Mouse (Mus musculus) bone marrow, adult 2 months (tissue): ENCODE measurements around the gene Glis1.

Experiments
- CTCF ChIP-seq: fragments of 200-500 bp; IDR thresholded peaks from 2 replicates; pipeline ENCODE4 v1.5.1; 2011; ENCODE audit warnings: low read length, control low read depth; ENCODE audit not compliant: control insufficient read depth, insufficient read depth
- POLR2A ChIP-seq: fragments of 200-500 bp; IDR thresholded peaks from 2 replicates; pipeline ENCODE4 v1.6.1; 2011; ENCODE audit warnings: low read depth, mild to moderate bottlenecking, control low read depth, low read length, borderline replicate concordance; ENCODE audit not compliant: control insufficient read depth

DNA sequence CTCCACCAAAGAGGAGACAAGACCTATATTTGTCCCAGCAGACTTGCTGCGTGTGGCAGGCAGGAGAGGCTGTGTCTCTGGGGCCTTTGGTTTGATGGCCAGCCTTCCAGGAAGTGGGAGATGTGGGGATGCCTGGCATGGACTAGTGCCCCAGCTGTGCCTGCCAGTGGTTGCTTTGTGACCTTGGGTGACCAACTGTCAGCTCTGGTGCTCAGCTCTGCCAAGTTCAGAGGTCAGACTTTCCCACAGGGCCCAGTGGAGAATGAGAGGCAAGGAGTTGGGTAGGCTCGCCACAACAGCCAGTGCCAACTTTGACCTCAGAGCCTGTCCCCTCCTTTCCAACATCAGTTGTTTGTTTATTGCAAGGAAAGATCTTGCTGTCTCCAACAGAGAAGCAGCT lies 126.7 kb downstream of the Glis1 start:
- TF ChIP-seq CTCF (no peak), POLR2A (no peak)
